Mouse (Mus musculus) myocyte (in vitro differentiated cells): ENCODE results near the gene Hc. TPM values are rescaled to one million over a fixed set of nuclear protein-coding genes. Genes with fewer than 3 reads are reported as not detected.

Source experiments
- H3K27me3 ChIP-seq: one replicate; pipeline ENCODE4 v1.6.1; 2011; ENCODE audit not compliant: control insufficient read depth, insufficient read depth, insufficient read length
- H3K36me3 ChIP-seq: one replicate; pipeline ENCODE4 v1.6.1; 2011; ENCODE audit not compliant: control insufficient read depth, insufficient read depth
- H3K4me2 ChIP-seq: one replicate; pipeline ENCODE4 v1.6.1; 2011; ENCODE audit warnings: low read depth, control low read depth
- H3K4me3 ChIP-seq: one replicate; pipeline ENCODE4 v1.5.1; 2011; ENCODE audit warnings: mild to moderate bottlenecking, control low read depth, moderate library complexity
- H3K79me2 ChIP-seq: one replicate; pipeline ENCODE4 v1.6.1; 2011; ENCODE audit not compliant: control insufficient read depth, insufficient read depth
- H3ac ChIP-seq: one replicate; pipeline ENCODE4 v1.6.1; 2011; ENCODE audit not compliant: control insufficient read depth, insufficient read length
- CEBPB ChIP-seq: IDR thresholded peaks from 2 replicates; pipeline ENCODE4 v1.6.1; 2011; ENCODE audit warnings: mild to moderate bottlenecking, moderate library complexity; ENCODE audit not compliant: poor library complexity, insufficient read depth, severe bottlenecking
- E2F4 ChIP-seq: IDR thresholded peaks from one replicate; pipeline ENCODE4 v1.6.1; 2011; ENCODE audit warnings: mild to moderate bottlenecking, control low read depth, moderate library complexity; ENCODE audit not compliant: insufficient read depth
- MAX ChIP-seq: IDR thresholded peaks from one replicate; pipeline ENCODE4 v1.6.1; 2011; ENCODE audit warnings: low read depth, mild to moderate bottlenecking, control low read depth
- MYOD1 ChIP-seq, 3 experiments: IDR thresholded peaks; one replicate each; pipeline ENCODE4 v1.6.1; 2011; ENCODE audit warnings: control low read depth in 2 of 3, low read depth in 2 of 3, mild to moderate bottlenecking in 2 of 3, moderate library complexity in 1 of 3; ENCODE audit not compliant: insufficient read length in 2 of 3, control insufficient read depth in 1 of 3
- MYOG ChIP-seq, 3 experiments: IDR thresholded peaks; one replicate each; pipeline ENCODE4 v1.6.1; 2011; ENCODE audit warnings: control low read depth in 2 of 3, low read depth in 2 of 3, mild to moderate bottlenecking in 2 of 3; ENCODE audit not compliant: insufficient read length in 2 of 3, control insufficient read depth in 1 of 3, insufficient read depth in 1 of 3
- POLR2A ChIP-seq: IDR thresholded peaks from one replicate; pipeline ENCODE4 v1.6.1; 2011; ENCODE audit warnings: low read depth, mild to moderate bottlenecking, control low read depth, moderate library complexity; ENCODE audit not compliant: insufficient read length
- POLR2AphosphoS2 ChIP-seq: IDR thresholded peaks from one replicate; pipeline ENCODE4 v1.6.1; 2011; ENCODE audit warnings: low read depth, control low read depth; ENCODE audit not compliant: insufficient read length
- REST ChIP-seq: IDR thresholded peaks from one replicate; pipeline ENCODE4 v1.6.1; 2011; ENCODE audit warnings: mild to moderate bottlenecking, control low read depth, moderate library complexity; ENCODE audit not compliant: insufficient read depth, insufficient read length
- SRF ChIP-seq: IDR thresholded peaks from one replicate; pipeline ENCODE4 v1.6.1; 2011; ENCODE audit warnings: low read depth; ENCODE audit not compliant: control insufficient read depth, insufficient read length
- TCF12 ChIP-seq: IDR thresholded peaks from one replicate; pipeline ENCODE4 v1.6.1; 2011; ENCODE audit warnings: mild to moderate bottlenecking, control low read depth; ENCODE audit not compliant: poor library complexity, insufficient read depth, severe bottlenecking
- TCF3 ChIP-seq: IDR thresholded peaks from one replicate; pipeline ENCODE4 v1.6.1; 2011; ENCODE audit warnings: low read depth, control low read depth; ENCODE audit not compliant: insufficient read length
- USF1 ChIP-seq: IDR thresholded peaks from one replicate; pipeline ENCODE4 v1.6.1; 2011; ENCODE audit warnings: low read depth, mild to moderate bottlenecking, control low read depth, moderate library complexity
- polyA plus RNA-seq: library from polyadenylated mRNA; unstranded; fragments of >200 nt; fragmentation: generic; extraction: Trizol; gene quantifications from one replicate; pipeline ENCODE4 v1.2.1, GENCODE M21; 2012; ENCODE audit warnings: missing spikeins

Gene Hc
- polyA plus RNA-seq, 1 experiment: not detected

DNA sequence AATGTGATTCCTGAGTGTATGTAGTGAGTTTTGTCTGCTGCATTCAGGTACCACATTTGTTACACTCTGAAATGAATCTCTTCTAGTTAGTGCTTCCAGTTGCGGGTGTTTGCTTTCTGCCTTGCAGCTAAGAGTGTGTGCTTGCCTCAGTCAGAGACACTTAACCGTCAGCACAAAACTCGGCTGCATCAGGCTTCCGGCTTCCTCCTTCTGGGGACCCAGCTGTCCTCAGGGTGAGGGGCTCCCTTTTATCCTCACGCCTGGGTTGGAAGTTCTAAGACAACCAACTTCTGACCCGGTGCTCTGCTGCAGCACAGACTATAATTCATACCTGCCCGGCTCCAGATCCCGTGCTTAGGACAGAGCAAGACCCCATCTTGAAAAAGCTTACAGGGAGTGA lies 88.2 kb downstream of the Hc start:
- H3K79me2 ChIP-seq: no peaks in the 10 kb centered on the region
- TF ChIP-seq E2F4 (no peak), REST (no peak), TCF12 (no peak), POLR2AphosphoS2 (no peak), USF1 (no peak), MYOG (IDR thresholded peaks at IDR 0.05; ENCODE audit: control insufficient read depth in 1 of 3, insufficient read depth in 1 of 3, insufficient read length in 2 of 3, low read depth in 2 of 3) (no peak), TCF3 (no peak), CEBPB (no peak), SRF (no peak)
- H3K4me3 ChIP-seq: no peak overlapping the region
- peaks cover 22% of the 10 kb centered on the region for H3K27me3 ChIP-seq
- H3K36me3 ChIP-seq: no peaks in the 10 kb centered on the region
- no peak overlapping the region for H3ac ChIP-seq
- no peak overlapping the region for H3K4me2 ChIP-seq

DNA sequence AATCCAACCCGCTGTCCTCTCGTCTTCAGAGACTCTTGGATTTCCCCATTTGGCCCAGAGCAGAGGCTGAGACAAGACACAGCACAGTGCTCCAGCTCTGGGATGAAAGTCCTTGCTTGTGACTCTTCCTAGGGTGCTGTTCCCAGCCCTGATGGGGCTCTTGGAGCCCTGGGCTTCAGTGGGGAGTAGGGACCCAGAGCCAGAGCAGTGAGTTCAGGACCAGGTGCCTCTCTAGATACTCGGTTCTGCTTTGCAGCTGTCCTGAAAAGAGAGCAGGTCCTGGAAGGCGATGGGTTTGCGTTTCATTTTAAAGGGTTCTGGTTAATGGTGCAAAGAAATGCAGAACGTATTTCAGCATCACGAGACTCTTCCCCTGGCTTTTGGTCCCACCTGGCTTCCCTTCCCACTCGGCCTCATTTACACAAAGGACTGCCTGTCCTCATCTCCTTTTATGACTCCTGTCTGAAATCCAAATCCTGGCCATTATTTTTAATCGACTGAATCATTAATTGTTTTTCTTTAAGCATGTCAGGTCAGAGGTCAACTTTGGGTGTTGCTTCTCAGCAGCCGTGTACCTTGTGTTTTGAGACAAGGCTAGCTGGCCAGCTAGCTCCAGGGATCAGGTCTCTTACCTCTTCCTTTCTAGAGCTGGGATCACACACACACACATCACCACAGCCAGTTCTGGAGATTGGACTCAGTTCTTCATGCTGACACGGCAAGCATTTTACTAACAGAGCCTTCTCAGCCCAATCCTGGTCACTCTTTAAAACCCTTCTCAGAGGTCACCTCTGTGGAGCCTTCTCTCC lies 90.0 kb downstream of the Hc start:
- H3K4me2 ChIP-seq: no peak overlapping the region
- no peaks in the 10 kb centered on the region for H3K79me2 ChIP-seq
- H3ac ChIP-seq: no peak overlapping the region
- TF ChIP-seq MYOD1 (IDR thresholded peaks at IDR 0.05; ENCODE audit: control insufficient read depth in 1 of 3, insufficient read length in 2 of 3, low read depth in 2 of 3): no peak
- no peak for TF ChIP-seq TCF12
- no peak for TF ChIP-seq CEBPB
- TF ChIP-seq TCF3: no peak
- TF ChIP-seq REST: no peak
- no peak for TF ChIP-seq MAX
- TF ChIP-seq USF1: no peak
- TF ChIP-seq POLR2AphosphoS2: no peak
- TF ChIP-seq POLR2A: no peak
- no peak for TF ChIP-seq SRF
- no peak for TF ChIP-seq E2F4
- no peaks in the 10 kb centered on the region for H3K36me3 ChIP-seq
- H3K27me3 ChIP-seq: peaks cover 22% of the 10 kb centered on the region
- H3K4me3 ChIP-seq: no peak overlapping the region

GRCm38 (mm10) chr2:34970092-34970750 lies 91.0 kb downstream of the Hc start:
- peaks cover 22% of the 10 kb centered on the region for H3K27me3 ChIP-seq
- TF ChIP-seq POLR2AphosphoS2 (no peak), POLR2A (no peak), CEBPB (no peak), SRF (no peak), TCF12 (no peak), MYOG (IDR thresholded peaks at IDR 0.05; ENCODE audit: control insufficient read depth in 1 of 3, insufficient read depth in 1 of 3, insufficient read length in 2 of 3, low read depth in 2 of 3) (no peak), E2F4 (no peak), USF1 (no peak), MAX (no peak), TCF3 (no peak), REST (no peak), MYOD1 (IDR thresholded peaks at IDR 0.05; ENCODE audit: control insufficient read depth in 1 of 3, insufficient read length in 2 of 3, low read depth in 2 of 3) (no peak)
- no peak overlapping the region for H3ac ChIP-seq
- no peak overlapping the region for H3K4me3 ChIP-seq
- no peaks in the 10 kb centered on the region for H3K79me2 ChIP-seq
- peak overlapping the region; percentile 49 for H3K4me2 ChIP-seq
- H3K36me3 ChIP-seq: no peaks in the 10 kb centered on the region

- no peak overlapping the region for H3ac ChIP-seq
- peaks cover 15% of the 10 kb centered on the region for H3K27me3 ChIP-seq
- TF ChIP-seq TCF3 (no peak), REST (no peak), MAX (no peak), TCF12 (no peak), SRF (no peak), E2F4 (no peak), POLR2AphosphoS2 (no peak), CEBPB (no peak), USF1 (no peak), POLR2A (no peak), MYOG (IDR thresholded peaks at IDR 0.05; ENCODE audit: control insufficient read depth in 1 of 3, insufficient read depth in 1 of 3, insufficient read length in 2 of 3, low read depth in 2 of 3) (no peak), MYOD1 (IDR thresholded peaks at IDR 0.05; ENCODE audit: control insufficient read depth in 1 of 3, insufficient read length in 2 of 3, low read depth in 2 of 3) (no peak)
- no peak overlapping the region for H3K4me2 ChIP-seq
- no peak overlapping the region for H3K4me3 ChIP-seq
- H3K79me2 ChIP-seq: no peaks in the 10 kb centered on the region
- no peaks in the 10 kb centered on the region for H3K36me3 ChIP-seq
Measured at GRCm38 (mm10) chr2:34969166-34969565, 92.1 kb downstream of the Hc start.
